Mouse (Mus musculus): ENCODE measurements around the gene Nxt2. TPM values are rescaled to one million over a fixed set of nuclear protein-coding genes. Genes with fewer than 3 reads are reported as not detected.

The Nxt2 gene
- 1.0 and 2.8 TPM in 2 replicates for polyA plus RNA-seq (2012)

GRCm38 (mm10) chrX:142226542-142226941, at the start of gene Nxt2:
Nxt2 (plus strand) TSS chrX:142226770.

DNA sequence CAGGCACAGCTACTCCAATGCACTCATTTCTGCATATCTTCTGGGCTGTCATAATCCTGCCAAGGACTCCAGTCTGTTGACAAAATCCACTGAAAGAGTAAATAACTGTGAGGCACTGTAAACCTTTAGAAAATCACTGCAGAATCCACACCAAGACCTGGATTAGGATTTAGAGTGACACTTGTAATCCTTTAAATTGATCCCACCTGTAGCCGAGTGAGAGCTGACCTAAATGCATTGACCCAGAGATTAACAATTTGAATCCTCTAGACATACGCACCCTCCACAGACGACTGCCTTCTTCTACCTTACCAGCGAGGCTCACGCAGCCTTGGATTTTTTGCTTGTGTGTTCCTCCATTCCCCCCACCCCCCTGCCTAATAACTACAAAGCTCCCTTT, 29.7 kb upstream of the Nxt2 start, which contains the start of gene Gucy2f:
Gucy2f (minus strand) TSS at position 101 of the 400 bp plus-strand sequence.

Other genes with a start within 250 kb of the Nxt2 start
- gene Gucy2f, start 29.8 kb upstream of the Nxt2 start, polyA plus RNA-seq (2012), result not detected in 2 replicates
- 0.06 TPM in 1 of 2 replicates, not detected in the other for gene Kcne1l, start 79.5 kb downstream of the Nxt2 start, polyA plus RNA-seq (2012)
- gene Acsl4, start 163.8 kb downstream of the Nxt2 start, polyA plus RNA-seq (2012), result 1.5 and 1.7 TPM in 2 replicates